Mouse (Mus musculus): ENCODE results near the gene B4galt5. TPM values are rescaled to one million over a fixed set of nuclear protein-coding genes. Genes with fewer than 3 reads are reported as not detected.

The B4galt5 gene
- polyA plus RNA-seq, 1 experiment from 2014 or later = 8.1 TPM

- 74% methylated on average over 27 of the region's 27 CpGs for WGBS
- H3K4me3 ChIP-seq (ENCODE audit: low read length) = no peak overlapping the region
- ATAC-seq (replicated peaks; ENCODE audit: extremely low read depth, insufficient read depth, low FRiP score) = peak; percentile 42; the same call in 1 of the 2 replicates
- no peak overlapping the region for H3K4me2 ChIP-seq (ENCODE audit: low read depth, low read length)
- peaks cover 9% of the 10 kb centered on the region for H3K36me3 ChIP-seq (ENCODE audit: control insufficient read depth, insufficient read depth)
- peaks cover 11% of the 10 kb centered on the region for H3K4me1 ChIP-seq (ENCODE audit: control insufficient read depth, insufficient read depth, low read length)
- no peaks in the 10 kb centered on the region for H3K9me3 ChIP-seq (replicated peaks; ENCODE audit: control insufficient read depth, low read length)
- no peak overlapping the region for H3K9ac ChIP-seq (ENCODE audit: low read length)
- no peak overlapping the region for H3K27ac ChIP-seq (ENCODE audit: low read length)
- H3K27me3 ChIP-seq (ENCODE audit: control insufficient read depth, insufficient read depth, low read length) = no peaks in the 10 kb centered on the region
Measured at GRCm38 (mm10) chr2:167298729-167299705, 50.0 kb downstream of the B4galt5 start.

GRCm38 (mm10) chr2:167297985-167298384 lies 51.0 kb downstream of the B4galt5 start:
- no peak for ATAC-seq (replicated peaks; ENCODE audit: extremely low read depth, insufficient read depth, low FRiP score)

GRCm38 (mm10) chr2:167294926-167295325 lies 54.1 kb downstream of the B4galt5 start:
- no peaks in the 10 kb centered on the region for H3K36me3 ChIP-seq (ENCODE audit: control insufficient read depth, insufficient read depth)
- WGBS = 59% methylated on average over 15 of the region's 15 CpGs
- H3K9ac ChIP-seq (ENCODE audit: low read length) = no peak overlapping the region
- H3K4me3 ChIP-seq (ENCODE audit: low read length) = peak overlapping the region; percentile 24; the same call in 1 of the 2 replicates
- no peaks in the 10 kb centered on the region for H3K9me3 ChIP-seq (replicated peaks; ENCODE audit: control insufficient read depth, low read length)
- no peak for ATAC-seq (replicated peaks; ENCODE audit: extremely low read depth, insufficient read depth, low FRiP score)
- peak overlapping the region; percentile 23; the same call in 1 of the 2 replicates for H3K4me2 ChIP-seq (ENCODE audit: low read depth, low read length)
- H3K27ac ChIP-seq (ENCODE audit: low read length) = no peak overlapping the region
- H3K27me3 ChIP-seq (ENCODE audit: control insufficient read depth, insufficient read depth, low read length) = no peaks in the 10 kb centered on the region
- peaks cover 16% of the 10 kb centered on the region for H3K4me1 ChIP-seq (ENCODE audit: control insufficient read depth, insufficient read depth, low read length)

More at GRCm38 (mm10) chr2:167297985-167298384, 51.0 kb downstream of the B4galt5 start:
- no peaks in the 10 kb centered on the region for H3K27me3 ChIP-seq (ENCODE audit: control insufficient read depth, insufficient read depth, low read length)
- H3K36me3 ChIP-seq (ENCODE audit: control insufficient read depth, insufficient read depth) = peaks cover 4% of the 10 kb centered on the region; the same call in 1 of the 2 replicates
- H3K4me3 ChIP-seq (ENCODE audit: low read length) = no peak overlapping the region
- no peak overlapping the region for H3K27ac ChIP-seq (ENCODE audit: low read length)
- no peak overlapping the region for H3K4me2 ChIP-seq (ENCODE audit: low read depth, low read length)
- H3K9ac ChIP-seq (ENCODE audit: low read length) = no peak overlapping the region
- peaks cover 11% of the 10 kb centered on the region for H3K4me1 ChIP-seq (ENCODE audit: control insufficient read depth, insufficient read depth, low read length)
- 91% methylated on average over 11 of the region's 11 CpGs for WGBS
- H3K9me3 ChIP-seq (replicated peaks; ENCODE audit: control insufficient read depth, low read length) = no peaks in the 10 kb centered on the region

GRCm38 (mm10) chr2:167294216-167294615 lies 54.8 kb downstream of the B4galt5 start:
- no peaks in the 10 kb centered on the region for H3K9me3 ChIP-seq (replicated peaks; ENCODE audit: control insufficient read depth, low read length)
- H3K4me2 ChIP-seq (ENCODE audit: low read depth, low read length) = no peak overlapping the region
- peaks cover 12% of the 10 kb centered on the region for H3K4me1 ChIP-seq (ENCODE audit: control insufficient read depth, insufficient read depth, low read length)
- no peak overlapping the region for H3K4me3 ChIP-seq (ENCODE audit: low read length)
- ATAC-seq (replicated peaks; ENCODE audit: extremely low read depth, insufficient read depth, low FRiP score) = no peak
- no peaks in the 10 kb centered on the region for H3K27me3 ChIP-seq (ENCODE audit: control insufficient read depth, insufficient read depth, low read length)
- WGBS = 71% methylated on average over 7 of the region's 7 CpGs
- H3K9ac ChIP-seq (ENCODE audit: low read length) = no peak overlapping the region
- no peak overlapping the region for H3K27ac ChIP-seq (ENCODE audit: low read length)
- H3K36me3 ChIP-seq (ENCODE audit: control insufficient read depth, insufficient read depth) = no peaks in the 10 kb centered on the region

- ATAC-seq (replicated peaks; ENCODE audit: extremely low read depth, insufficient read depth, low FRiP score) = no peak
- H3K9me3 ChIP-seq (replicated peaks; ENCODE audit: control insufficient read depth, low read length) = no peaks in the 10 kb centered on the region
- H3K36me3 ChIP-seq (ENCODE audit: control insufficient read depth, insufficient read depth) = no peaks in the 10 kb centered on the region
- no peaks in the 10 kb centered on the region for H3K27me3 ChIP-seq (ENCODE audit: control insufficient read depth, insufficient read depth, low read length)
- WGBS = 62% methylated on average over 13 of the region's 13 CpGs
- H3K4me2 ChIP-seq (ENCODE audit: low read depth, low read length) = no peak overlapping the region
- no peak overlapping the region for H3K9ac ChIP-seq (ENCODE audit: low read length)
- peaks cover 8% of the 10 kb centered on the region for H3K4me1 ChIP-seq (ENCODE audit: control insufficient read depth, insufficient read depth, low read length)
- H3K4me3 ChIP-seq (ENCODE audit: low read length) = no peak overlapping the region
- H3K27ac ChIP-seq (ENCODE audit: low read length) = no peak overlapping the region
Measured at GRCm38 (mm10) chr2:167293289-167294085, 55.5 kb downstream of the B4galt5 start.

- no peak overlapping the region for H3K9ac ChIP-seq (ENCODE audit: low read length)
- H3K4me1 ChIP-seq (ENCODE audit: control insufficient read depth, insufficient read depth, low read length) = peaks cover 8% of the 10 kb centered on the region
- no peak overlapping the region for H3K4me3 ChIP-seq (ENCODE audit: low read length)
- 7% methylated on average over 6 of the region's 6 CpGs for WGBS
- H3K27ac ChIP-seq (ENCODE audit: low read length) = no peak overlapping the region
- no peaks in the 10 kb centered on the region for H3K9me3 ChIP-seq (replicated peaks; ENCODE audit: control insufficient read depth, low read length)
- no peaks in the 10 kb centered on the region for H3K36me3 ChIP-seq (ENCODE audit: control insufficient read depth, insufficient read depth)
- no peaks in the 10 kb centered on the region for H3K27me3 ChIP-seq (ENCODE audit: control insufficient read depth, insufficient read depth, low read length)
- H3K4me2 ChIP-seq (ENCODE audit: low read depth, low read length) = no peak overlapping the region; the same call in 1 of the 2 replicates
- no peak for ATAC-seq (replicated peaks; ENCODE audit: extremely low read depth, insufficient read depth, low FRiP score)
Measured at GRCm38 (mm10) chr2:167292854-167293253, 56.1 kb downstream of the B4galt5 start.

- Histone ChIP-seq H3K27ac (ENCODE audit: low read length) (no peak overlapping the region), H3K36me3 (ENCODE audit: control insufficient read depth, insufficient read depth) (no peaks in the 10 kb centered on the region), H3K27me3 (ENCODE audit: control insufficient read depth, insufficient read depth, low read length) (no peaks in the 10 kb centered on the region), H3K9ac (ENCODE audit: low read length) (no peak overlapping the region), H3K4me3 (ENCODE audit: low read length) (no peak overlapping the region), H3K9me3 (replicated peaks; ENCODE audit: control insufficient read depth, low read length) (no peaks in the 10 kb centered on the region), H3K4me2 (ENCODE audit: low read depth, low read length) (no peak overlapping the region), H3K4me1 (ENCODE audit: control insufficient read depth, insufficient read depth, low read length) (peaks cover 8% of the 10 kb centered on the region)
- 51% methylated on average over 4 of the region's 4 CpGs for WGBS
- no peak for ATAC-seq (replicated peaks; ENCODE audit: extremely low read depth, insufficient read depth, low FRiP score)
Measured at GRCm38 (mm10) chr2:167292151-167292591, 56.8 kb downstream of the B4galt5 start.

- no peaks in the 10 kb centered on the region for H3K36me3 ChIP-seq (ENCODE audit: control insufficient read depth, insufficient read depth)
- H3K9me3 ChIP-seq (replicated peaks; ENCODE audit: control insufficient read depth, low read length) = no peaks in the 10 kb centered on the region
- H3K9ac ChIP-seq (ENCODE audit: low read length) = no peak overlapping the region
- H3K4me2 ChIP-seq (ENCODE audit: low read depth, low read length) = no peak overlapping the region
- ATAC-seq (replicated peaks; ENCODE audit: extremely low read depth, insufficient read depth, low FRiP score) = no peak
- H3K27me3 ChIP-seq (ENCODE audit: control insufficient read depth, insufficient read depth, low read length) = no peaks in the 10 kb centered on the region
- no peak overlapping the region for H3K27ac ChIP-seq (ENCODE audit: low read length)
- WGBS = 78% methylated on average over 11 of the region's 11 CpGs
- H3K4me1 ChIP-seq (ENCODE audit: control insufficient read depth, insufficient read depth, low read length) = peaks cover 8% of the 10 kb centered on the region
- H3K4me3 ChIP-seq (ENCODE audit: low read length) = no peak overlapping the region
Measured at GRCm38 (mm10) chr2:167291656-167292055, 57.3 kb downstream of the B4galt5 start.
